Mouse (Mus musculus) ES-E14 (cell line): Measurements from ENCODE around the gene Xrn2. TPM values are rescaled to one million over a fixed set of nuclear protein-coding genes. Genes with fewer than 3 reads are reported as not detected.
A peak's percentile ranks its signal among the peaks of the same experiment; 100 is the strongest.

ENCODE experiments used
- DNase-seq: peaks from one replicate; pipeline ENCODE4 v3.0.0-alpha.2; 2013; ENCODE audit warnings: low read depth, low spot score
- H3K27ac ChIP-seq: 2 replicates; pipeline ENCODE4 v1.5.1; 2012; ENCODE audit warnings: low read depth, mild to moderate bottlenecking, low read length, moderate library complexity, mixed read lengths; ENCODE audit not compliant: poor library complexity, insufficient read depth, severe bottlenecking
- H3K36me3 ChIP-seq: 2 replicates; pipeline ENCODE4 v1.6.1; 2012; ENCODE audit warnings: mild to moderate bottlenecking, low read length, moderate library complexity, mixed read lengths; ENCODE audit not compliant: control insufficient read depth, poor library complexity, insufficient read depth, severe bottlenecking
- H3K4me1 ChIP-seq, 2 experiments: fragments of 150-350 bp in 1 of 2; sonication (generic) in 1 of 2; 2 replicates each; pipeline ENCODE4 v1.6.1; 2012; ENCODE audit warnings: low read length in 2 of 2, mild to moderate bottlenecking in 1 of 2, mixed read lengths in 1 of 2; ENCODE audit not compliant: control insufficient read depth in 2 of 2, insufficient read depth in 2 of 2, poor library complexity in 1 of 2
- H3K4me3 ChIP-seq, 2 experiments: fragments of 150-350 bp in 1 of 2; sonication (generic) in 1 of 2; 2 replicates each; pipeline ENCODE4 v1.5.1; 2012; ENCODE audit warnings: low read length in 2 of 2, low read depth in 1 of 2, mild to moderate bottlenecking in 1 of 2, mixed read lengths in 1 of 2; ENCODE audit not compliant: insufficient read depth in 1 of 2, poor library complexity in 1 of 2, severe bottlenecking in 1 of 2
- H3K9ac ChIP-seq: 2 replicates; pipeline ENCODE4 v1.6.1; 2012; ENCODE audit warnings: low read depth, mild to moderate bottlenecking, low read length, mixed read lengths; ENCODE audit not compliant: poor library complexity, insufficient read depth, severe bottlenecking
- H3K9me3 ChIP-seq: fragments of 150-350 bp; sonication (generic); 2 replicates; pipeline ENCODE4 v1.6.1; 2012; ENCODE audit warnings: low read depth, mild to moderate bottlenecking, low read length; ENCODE audit not compliant: control insufficient read depth, insufficient read depth
- CHD2 ChIP-seq: IDR thresholded peaks from 2 replicates; pipeline ENCODE4 v1.6.1; 2014; ENCODE audit warnings: mild to moderate bottlenecking, low read depth, low read length, inconsistent platforms
- HCFC1 ChIP-seq: IDR thresholded peaks from 2 replicates; pipeline ENCODE4 v1.6.1; 2012; ENCODE audit warnings: low read length, inconsistent platforms, borderline replicate concordance; ENCODE audit not compliant: insufficient read depth
- MAFK ChIP-seq: IDR thresholded peaks from 2 replicates; pipeline ENCODE4 v1.6.1; 2014; ENCODE audit warnings: mild to moderate bottlenecking, low read depth, low read length, inconsistent platforms; ENCODE audit not compliant: insufficient read depth
- ZC3H11A ChIP-seq: IDR thresholded peaks from 2 replicates; pipeline ENCODE4 v1.6.1; 2012; ENCODE audit warnings: low read depth, mild to moderate bottlenecking, inconsistent platforms, low read length, borderline replicate concordance
- ZNF384 ChIP-seq: IDR thresholded peaks from 2 replicates; pipeline ENCODE4 v1.6.1; 2012; ENCODE audit warnings: low read depth, low read length, inconsistent platforms
- in situ Hi-C, 2 experiments: fragments of 600-800 bp; cut with MboI; formaldehyde crosslinking; loops; one replicate each; pipeline ENCODE4 v1.15.1; 2025; ENCODE audit warnings: low sequenced_read_pairs in 2 of 2, inconsistent platforms in 1 of 2; ENCODE audit not compliant: unreplicated experiment in 2 of 2
- total RNA-seq: library from RNA; depleted of rRNA; stranded (reverse); fragments of 300-350 nt; gene quantifications from 2 replicates; pipeline ENCODE4 v1.2.3, GENCODE M21; 2012; rRNA removed

The Xrn2 gene
- total RNA-seq: 80.0 and 85.7 TPM in 2 replicates

DNA sequence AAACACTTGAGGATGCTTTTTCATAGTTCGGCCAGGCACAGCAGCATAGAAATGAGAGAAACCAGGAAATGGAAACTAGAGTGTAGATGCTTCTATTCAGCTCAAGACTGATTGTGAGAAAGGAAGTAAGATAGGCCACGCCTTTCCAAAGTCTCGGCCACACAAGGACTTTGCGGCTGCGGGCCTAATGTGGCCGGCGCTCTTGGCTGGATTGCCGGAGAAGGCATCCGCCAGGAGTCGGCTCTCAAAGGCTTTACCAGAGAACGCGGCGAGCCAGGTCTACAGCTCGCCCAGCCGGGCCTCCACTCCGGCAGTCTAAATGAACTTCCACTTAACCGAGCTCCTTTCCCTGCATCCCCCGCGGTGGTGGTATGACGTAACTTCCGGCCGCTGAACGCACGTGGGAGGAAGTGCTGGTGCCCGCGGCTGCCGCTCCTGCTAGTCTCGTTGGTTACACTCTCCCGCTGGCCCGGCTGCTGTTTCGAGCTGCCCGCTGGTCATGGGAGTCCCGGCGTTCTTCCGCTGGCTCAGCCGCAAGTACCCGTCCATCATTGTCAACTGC is at the start of gene Xrn2:
Gene Xrn2, plus strand, starts transcription at position 374 of the 562 bp plus-strand sequence.
- in situ Hi-C loops: no loop called here
- H3K36me3 ChIP-seq: peaks cover 8% of the 10 kb centered on the region; the same call in 1 of the 2 replicates

DNA sequence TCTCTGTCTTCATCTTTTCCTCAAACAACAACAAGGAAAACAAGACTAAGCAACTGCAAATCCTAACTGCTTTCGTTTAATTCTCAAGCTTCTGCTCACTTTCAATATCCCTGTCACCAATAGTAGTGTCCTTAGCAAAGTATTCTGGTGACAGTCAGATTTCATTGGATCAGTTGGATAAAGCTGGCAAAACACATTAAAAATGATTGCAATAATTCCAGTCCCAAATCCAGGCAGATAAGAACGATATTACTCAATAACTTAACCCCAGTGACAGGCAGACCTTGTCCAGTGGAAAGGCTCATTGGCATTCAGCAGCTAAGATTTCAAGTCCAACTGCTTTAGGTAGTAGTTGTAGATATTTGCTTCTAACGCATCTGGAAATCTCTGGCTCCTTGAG is 37.8 kb upstream of the Xrn2 start:
- Histone ChIP-seq H3K27ac (no peak overlapping the region), H3K4me3 (no peak overlapping the region), H3K9me3 (no peaks in the 10 kb centered on the region), H3K4me1 (no peaks in the 10 kb centered on the region), H3K9ac (no peak overlapping the region), H3K36me3 (no peaks in the 10 kb centered on the region)
- TF ChIP-seq ZC3H11A (no peak), ZNF384 (no peak), MAFK (no peak), CHD2 (no peak), HCFC1 (no peak)
- in situ Hi-C loops: no loop called here
- DNase-seq: no peak

More for the DNA sequence above, at the start of gene Xrn2:
- Histone ChIP-seq H3K4me1 (peaks cover 2 to 3% of the 10 kb centered on the region in 2 experiments; a peak in 2 of 4 replicates), H3K27ac (peak within 1 kb of the TSS; percentile 97), H3K4me3 (peak within 1 kb of the TSS; percentile 90 to 99), H3K9ac (peak within 1 kb of the TSS; percentile 98), H3K9me3 (peaks cover 3% of the 10 kb centered on the region)
- DNase-seq: peak; percentile 87
- TF ChIP-seq ZNF384: no peak
- TF ChIP-seq CHD2: no peak
- TF ChIP-seq MAFK: no peak
- TF ChIP-seq ZC3H11A: no peak
- peak; percentile 75 for TF ChIP-seq HCFC1

DNA sequence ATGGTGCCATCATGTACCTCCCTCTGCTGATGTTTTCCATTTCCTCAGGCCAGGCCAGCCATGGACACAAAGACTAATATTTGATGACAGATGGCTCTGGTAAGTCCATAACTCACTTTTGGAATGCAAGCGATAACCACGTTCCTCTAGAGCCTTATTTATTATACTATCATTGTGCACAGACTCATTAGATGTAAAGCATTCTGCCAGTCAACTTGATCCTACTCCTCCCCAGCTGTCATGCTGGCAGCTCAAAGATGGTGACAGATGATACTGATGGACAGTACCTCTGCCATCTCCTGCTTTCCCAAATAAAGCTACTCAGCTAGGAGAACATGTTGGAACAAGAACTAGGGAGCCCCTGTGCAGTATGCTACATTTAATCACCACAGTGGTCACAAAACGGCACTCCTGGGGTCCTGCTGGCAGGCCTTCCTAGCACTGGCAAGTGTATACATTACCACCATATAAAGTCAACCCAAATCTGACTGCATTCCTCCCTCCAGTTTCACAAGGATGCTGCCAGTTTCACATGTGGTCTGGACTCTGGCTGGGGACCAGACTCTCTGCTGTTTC is 37.3 kb upstream of the Xrn2 start:
- no peak for DNase-seq
- TF ChIP-seq CHD2 (no peak), MAFK (no peak), HCFC1 (no peak), ZC3H11A (no peak), ZNF384 (no peak)
- H3K4me3 ChIP-seq: no peak overlapping the region
- no peaks in the 10 kb centered on the region for H3K36me3 ChIP-seq
- H3K27ac ChIP-seq: no peak overlapping the region
- in situ Hi-C loops: no loop called here
- no peaks in the 10 kb centered on the region for H3K9me3 ChIP-seq
- H3K9ac ChIP-seq: no peak overlapping the region
- H3K4me1 ChIP-seq: no peaks in the 10 kb centered on the region

DNA sequence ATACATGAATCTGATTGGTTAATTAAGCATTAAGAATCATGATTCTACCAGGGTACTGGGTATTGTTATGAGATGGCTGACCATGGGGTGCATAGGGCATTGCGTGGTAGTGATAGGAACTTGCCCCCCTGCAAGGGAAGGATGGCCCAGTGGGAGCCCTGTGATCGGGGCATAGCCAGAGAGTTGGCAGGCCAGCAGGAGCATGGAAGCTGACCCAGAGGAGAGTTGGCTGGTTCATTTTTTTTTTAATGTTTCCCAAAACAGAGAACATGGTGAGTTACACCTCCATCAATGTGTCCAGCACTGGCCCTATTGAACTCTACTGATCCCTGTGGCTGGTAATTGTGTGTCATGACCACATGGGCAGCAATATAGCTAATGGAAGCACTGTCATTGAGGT is 30.0 kb upstream of the Xrn2 start:
- Histone ChIP-seq H3K36me3 (no peaks in the 10 kb centered on the region), H3K9me3 (no peaks in the 10 kb centered on the region), H3K4me3 (no peak overlapping the region), H3K4me1 (no peaks in the 10 kb centered on the region), H3K27ac (no peak overlapping the region), H3K9ac (no peak overlapping the region)
- in situ Hi-C loops: no loop called here
- TF ChIP-seq CHD2: no peak
- TF ChIP-seq ZC3H11A: no peak
- TF ChIP-seq ZNF384: no peak
- TF ChIP-seq HCFC1: no peak
- TF ChIP-seq MAFK: no peak
- DNase-seq: no peak

DNA sequence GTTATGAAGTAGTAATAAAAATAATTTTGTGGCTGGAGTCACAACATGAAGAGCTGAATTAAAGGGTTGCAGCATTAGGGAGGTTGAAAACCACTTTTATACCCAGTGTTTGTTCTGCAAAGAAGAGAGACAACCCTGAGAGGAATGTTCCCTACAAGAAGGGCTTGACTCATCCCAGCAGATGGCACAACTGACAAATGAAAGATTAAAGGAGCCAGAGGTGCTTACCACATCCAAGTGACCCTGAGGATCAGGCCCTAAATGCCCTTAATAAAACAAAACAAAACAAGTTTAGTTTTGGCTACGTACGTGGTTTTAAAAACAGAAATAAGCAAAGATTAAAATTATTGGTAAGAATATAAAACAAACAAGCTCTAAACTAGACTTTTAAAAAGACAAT is 28.0 kb upstream of the Xrn2 start:
- no peaks in the 10 kb centered on the region for H3K4me1 ChIP-seq
- no peak overlapping the region for H3K27ac ChIP-seq
- in situ Hi-C loops: no loop called here
- TF ChIP-seq MAFK (no peak), ZC3H11A (no peak), ZNF384 (no peak), CHD2 (no peak), HCFC1 (no peak)
- H3K36me3 ChIP-seq: no peaks in the 10 kb centered on the region
- DNase-seq: no peak
- no peaks in the 10 kb centered on the region for H3K9me3 ChIP-seq
- H3K4me3 ChIP-seq: no peak overlapping the region
- H3K9ac ChIP-seq: no peak overlapping the region
